Mouse (Mus musculus): ENCODE data around the gene P4ha2. TPM values are rescaled to one million over a fixed set of nuclear protein-coding genes. Genes with fewer than 3 reads are reported as not detected.

Gene P4ha2
- 20.5 and 27.1 TPM in 2 replicates for polyA plus RNA-seq (2012; rRNA removed)

GRCm38 (mm10) chr11:54100045-54100691, at the start of gene P4ha2:
Gene P4ha2 (plus strand): TSS chr11:54100095.
- peak in 1 of 2 experiments; percentile 31 for DNase-seq (ENCODE audit: extremely low spot score in 1 of 2, low spot score in 1 of 2)

DNA sequence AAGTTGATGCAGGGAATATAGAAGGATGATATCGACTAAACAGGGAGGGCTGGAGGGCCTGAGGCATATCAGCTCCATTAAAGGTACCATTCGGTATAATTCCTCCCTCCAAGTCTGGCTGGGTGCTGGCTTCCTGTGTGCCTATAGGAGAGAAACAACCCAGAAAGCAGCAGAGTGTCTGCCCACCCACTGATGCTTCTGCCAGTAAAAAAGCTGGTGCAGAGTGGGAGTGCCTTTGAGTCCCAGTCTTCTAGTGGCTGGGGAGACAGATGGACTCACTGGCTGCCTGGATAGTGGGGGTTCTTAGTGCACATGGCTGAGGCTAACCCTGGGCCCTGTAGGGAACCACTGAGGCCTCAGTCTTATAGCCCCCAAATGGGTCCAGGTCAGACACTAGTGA, 49.7 kb upstream of the P4ha2 start:
- no peak for DNase-seq (ENCODE audit: extremely low spot score in 1 of 2, low spot score in 1 of 2)

DNA sequence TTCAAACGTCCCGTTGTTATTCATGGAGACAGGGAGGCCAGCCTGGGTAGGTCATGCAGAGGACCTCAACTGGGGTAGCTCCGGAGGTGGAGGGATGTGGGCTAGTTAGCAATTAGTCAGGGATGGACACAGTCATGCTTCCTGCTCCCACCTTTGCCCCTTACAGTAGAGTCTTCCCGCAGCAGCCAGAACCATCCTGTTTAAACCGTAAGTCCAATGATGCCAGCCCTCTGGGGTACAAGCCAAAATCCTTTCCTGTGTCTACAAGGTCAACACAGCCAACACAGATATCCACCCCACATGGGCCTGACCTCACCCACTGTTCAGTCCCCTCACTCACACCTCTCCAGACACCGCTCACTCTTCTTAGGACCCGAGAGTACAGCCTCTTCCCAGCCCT, 48.7 kb upstream of the P4ha2 start:
- DNase-seq (ENCODE audit: extremely low spot score in 1 of 2, low spot score in 1 of 2) = no peak

DNA sequence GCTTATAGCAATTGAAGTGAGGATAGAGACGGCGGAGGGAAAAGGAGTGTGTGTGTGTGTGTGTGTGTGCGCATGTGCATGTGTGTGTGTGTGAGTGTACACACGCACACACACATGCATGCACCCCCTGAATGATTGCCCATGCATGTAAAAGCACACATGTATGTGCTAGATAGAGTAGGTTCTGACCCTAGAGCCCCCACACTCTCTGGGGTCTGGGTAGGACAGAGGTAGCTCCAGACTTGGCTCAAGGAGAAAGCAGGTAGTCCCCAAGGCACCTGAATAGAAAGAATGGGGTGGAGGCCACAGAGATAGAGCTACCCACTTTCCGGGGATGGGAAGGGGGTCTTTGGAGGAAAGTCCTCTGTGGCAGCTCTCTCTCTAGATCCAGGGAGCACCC, 47.8 kb upstream of the P4ha2 start:
- no peak for DNase-seq (ENCODE audit: extremely low spot score in 1 of 2, low spot score in 1 of 2)

DNA sequence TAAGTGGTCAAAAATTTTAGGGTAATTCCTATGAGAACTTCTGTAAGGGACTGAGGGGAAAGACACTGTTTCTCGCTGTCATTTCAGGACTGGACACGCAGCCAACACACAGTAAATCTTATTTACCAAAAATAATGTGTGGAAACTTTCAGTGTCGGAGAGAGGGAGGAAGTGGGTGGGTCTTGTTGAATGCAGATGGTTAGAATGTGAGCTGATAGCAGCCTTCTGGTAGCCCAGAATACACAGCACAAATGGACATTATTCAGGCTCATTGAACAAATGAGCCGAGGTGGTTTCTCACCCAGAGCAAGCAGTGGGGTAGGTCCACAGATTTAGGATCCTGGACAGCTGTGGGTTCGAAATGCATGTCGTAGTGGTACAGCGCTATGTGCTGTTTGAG, 46.8 kb upstream of the P4ha2 start:
- no peak for DNase-seq (ENCODE audit: extremely low spot score in 1 of 2, low spot score in 1 of 2)

GRCm38 (mm10) chr11:54054257-54054656, 45.6 kb upstream of the P4ha2 start:
- DNase-seq (ENCODE audit: extremely low spot score in 1 of 2, low spot score in 1 of 2) = peak in 1 of 2 experiments; percentile 86

- DNase-seq (ENCODE audit: extremely low spot score in 1 of 2, low spot score in 1 of 2) = no peak
Observed at GRCm38 (mm10) chr11:54056132-54056531, 43.8 kb upstream of the P4ha2 start.

DNA sequence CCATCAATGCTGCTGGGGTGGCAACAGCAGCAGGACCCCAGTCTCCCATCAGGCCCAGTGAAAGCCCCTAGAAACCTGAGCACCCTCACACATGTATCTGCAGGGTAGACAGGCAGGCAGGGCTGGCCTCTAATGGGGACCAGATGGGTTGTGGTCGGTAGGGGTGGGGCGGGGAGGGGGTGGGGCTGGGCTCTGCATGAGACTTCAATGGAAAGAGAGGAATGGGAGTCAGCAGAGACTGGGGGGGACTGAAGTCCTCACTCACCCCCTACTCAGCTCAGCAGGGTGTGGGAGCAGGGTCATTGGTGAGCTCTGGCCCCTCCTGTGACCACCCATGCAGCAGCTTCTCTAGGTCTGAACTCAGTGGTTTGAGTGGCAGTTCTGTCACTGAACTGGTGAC, 42.5 kb upstream of the P4ha2 start:
- DNase-seq (ENCODE audit: extremely low spot score in 1 of 2, low spot score in 1 of 2) = no peak

- no peak for DNase-seq (ENCODE audit: extremely low spot score in 1 of 2, low spot score in 1 of 2)
Observed at GRCm38 (mm10) chr11:54058056-54058617, 41.8 kb upstream of the P4ha2 start.

DNA sequence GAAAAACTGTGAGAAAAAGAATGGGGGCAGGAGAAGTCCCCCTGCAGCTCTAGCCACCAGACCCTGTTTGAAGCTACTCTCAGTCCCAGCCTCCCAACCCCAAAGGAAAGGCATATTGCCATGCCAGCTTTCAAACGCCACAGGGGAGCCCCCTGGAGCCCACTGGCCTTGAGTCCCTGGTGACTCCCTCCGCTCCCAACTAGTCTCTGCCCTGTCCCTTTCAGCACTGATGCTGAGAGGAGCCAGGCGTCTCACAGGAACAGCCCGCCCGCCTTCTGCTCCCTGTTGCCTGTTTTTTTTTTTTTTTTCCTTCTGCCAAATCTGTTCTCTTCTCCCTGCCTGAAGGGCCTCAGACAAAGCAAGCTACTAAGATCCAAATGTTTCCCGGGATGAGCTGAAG, 41.3 kb upstream of the P4ha2 start:
- no peak for DNase-seq (ENCODE audit: extremely low spot score in 1 of 2, low spot score in 1 of 2)

DNA sequence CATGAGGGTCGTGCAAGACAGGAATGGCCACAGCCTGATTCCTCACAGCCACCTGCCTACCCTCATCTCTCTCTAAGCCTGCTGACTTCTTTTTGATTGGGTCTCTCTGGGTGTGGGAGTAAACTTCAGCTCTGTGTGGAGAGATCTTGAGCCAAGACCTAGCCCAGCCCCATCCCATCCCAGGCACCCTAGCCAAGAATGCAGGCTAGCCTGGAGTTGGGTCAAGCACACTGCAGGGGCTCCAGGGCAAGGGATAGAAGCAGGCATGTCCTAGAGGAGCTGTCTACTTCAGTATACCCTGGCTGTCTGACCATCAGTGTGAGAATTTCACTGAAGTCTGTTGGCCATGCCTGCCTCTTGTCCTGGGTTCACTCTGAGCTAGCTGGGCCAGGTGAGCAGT, 40.4 kb upstream of the P4ha2 start:
- no peak for DNase-seq (ENCODE audit: extremely low spot score in 1 of 2, low spot score in 1 of 2)

GRCm38 (mm10) chr11:54060316-54060715, 39.6 kb upstream of the P4ha2 start:
- no peak for DNase-seq (ENCODE audit: extremely low spot score in 1 of 2, low spot score in 1 of 2)

GRCm38 (mm10) chr11:54062086-54062752, 37.7 kb upstream of the P4ha2 start:
- DNase-seq (ENCODE audit: extremely low spot score in 1 of 2, low spot score in 1 of 2) = no peak

DNA sequence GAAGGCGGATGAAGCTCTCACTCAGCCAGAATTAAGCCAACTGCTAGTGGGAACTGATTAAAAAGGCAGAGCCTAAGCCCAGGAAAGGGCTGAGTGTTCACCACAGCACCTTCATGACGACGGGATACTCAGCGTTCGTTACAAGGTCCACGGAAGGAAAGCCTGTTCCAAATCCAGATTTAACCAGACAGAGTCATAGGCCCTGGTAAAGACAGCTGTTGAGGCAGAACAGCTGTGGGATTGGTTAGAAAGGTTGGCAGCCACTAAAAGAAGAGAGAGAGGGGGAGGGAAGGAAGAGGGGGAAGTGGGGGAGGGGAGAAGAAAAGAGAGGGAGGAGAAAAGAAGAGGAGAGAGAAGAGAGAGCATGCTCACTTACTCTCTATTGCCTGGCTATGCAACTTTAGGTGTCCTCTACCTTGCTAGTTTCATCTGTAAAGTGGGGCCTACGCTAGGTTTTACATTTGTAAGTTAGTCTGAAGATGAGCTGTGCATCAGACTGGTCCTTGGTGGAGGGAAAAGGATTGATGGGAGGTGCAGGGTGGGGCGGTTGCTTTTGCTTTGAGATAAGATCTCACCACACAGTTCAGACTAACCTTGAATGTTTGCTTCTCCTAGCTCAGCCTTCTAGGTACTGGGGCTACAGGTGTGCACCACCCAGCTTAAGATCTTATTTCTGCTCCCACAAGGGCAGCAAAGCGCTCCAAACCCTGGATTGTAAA, 37.0 kb upstream of the P4ha2 start:
- DNase-seq (ENCODE audit: extremely low spot score in 1 of 2, low spot score in 1 of 2) = no peak

DNA sequence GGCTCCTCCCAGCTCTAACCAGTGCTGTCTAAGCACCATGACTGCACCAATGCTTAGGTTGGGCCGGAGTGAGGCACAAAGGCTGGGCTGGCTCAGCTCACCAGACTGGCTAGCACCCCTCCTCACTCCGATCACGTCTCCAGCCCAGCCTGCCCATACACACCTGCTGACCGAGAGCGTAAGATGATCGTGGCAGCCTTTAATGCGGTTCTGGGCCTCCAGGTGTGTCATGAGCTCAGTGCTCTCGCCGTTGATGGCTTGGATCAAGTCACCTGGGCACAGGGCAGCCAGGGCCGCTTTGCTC, 36.5 kb upstream of the P4ha2 start:
- no peak for DNase-seq (ENCODE audit: extremely low spot score in 1 of 2, low spot score in 1 of 2)

GRCm38 (mm10) chr11:54064412-54064978, 35.4 kb upstream of the P4ha2 start:
- DNase-seq (ENCODE audit: extremely low spot score in 1 of 2, low spot score in 1 of 2) = no peak

DNA sequence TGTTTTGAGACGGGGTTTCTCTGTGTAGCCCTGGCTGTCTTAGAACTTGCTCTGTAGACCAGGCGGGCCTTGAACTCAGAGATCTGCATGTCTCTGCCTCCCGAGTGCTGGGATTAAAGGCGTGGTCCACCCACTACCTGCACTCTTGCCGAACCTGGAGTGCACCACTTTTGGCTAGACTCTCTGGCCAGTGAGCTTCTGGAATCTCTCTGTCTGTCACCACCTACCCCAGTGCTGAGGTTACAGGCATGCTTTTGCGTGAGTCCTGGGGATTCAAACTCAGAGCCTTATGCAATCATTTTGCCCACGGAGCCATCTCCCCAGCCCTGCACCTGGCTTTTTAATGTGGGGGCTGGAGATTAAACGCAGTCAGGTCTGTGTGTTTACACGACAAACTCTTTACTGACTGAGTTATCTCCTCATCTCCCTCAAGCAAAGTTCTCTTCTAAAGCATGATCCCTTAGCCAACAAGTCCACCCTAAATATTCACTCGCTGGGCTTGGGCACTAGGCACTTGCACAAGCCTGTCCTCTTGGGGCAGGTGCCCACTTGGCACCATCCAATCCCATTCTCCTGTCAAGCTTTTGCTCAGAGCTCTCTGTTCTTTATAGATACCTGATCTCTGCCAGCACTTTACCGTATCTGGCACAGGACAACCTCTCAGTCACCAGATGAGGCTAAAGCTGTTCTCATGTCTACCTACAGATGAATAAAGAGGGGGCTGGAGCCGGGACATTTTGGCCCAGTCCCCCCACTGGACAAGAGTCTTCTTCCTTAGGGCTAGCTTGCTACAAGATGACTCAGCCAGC, 34.6 kb upstream of the P4ha2 start:
- no peak for DNase-seq (ENCODE audit: extremely low spot score in 1 of 2, low spot score in 1 of 2)

- no peak for DNase-seq (ENCODE audit: extremely low spot score in 1 of 2, low spot score in 1 of 2)
Observed at GRCm38 (mm10) chr11:54065915-54066178, 34.0 kb upstream of the P4ha2 start.

- DNase-seq (ENCODE audit: extremely low spot score in 1 of 2, low spot score in 1 of 2) = no peak
Observed at GRCm38 (mm10) chr11:54066400-54066799, 33.5 kb upstream of the P4ha2 start.

DNA sequence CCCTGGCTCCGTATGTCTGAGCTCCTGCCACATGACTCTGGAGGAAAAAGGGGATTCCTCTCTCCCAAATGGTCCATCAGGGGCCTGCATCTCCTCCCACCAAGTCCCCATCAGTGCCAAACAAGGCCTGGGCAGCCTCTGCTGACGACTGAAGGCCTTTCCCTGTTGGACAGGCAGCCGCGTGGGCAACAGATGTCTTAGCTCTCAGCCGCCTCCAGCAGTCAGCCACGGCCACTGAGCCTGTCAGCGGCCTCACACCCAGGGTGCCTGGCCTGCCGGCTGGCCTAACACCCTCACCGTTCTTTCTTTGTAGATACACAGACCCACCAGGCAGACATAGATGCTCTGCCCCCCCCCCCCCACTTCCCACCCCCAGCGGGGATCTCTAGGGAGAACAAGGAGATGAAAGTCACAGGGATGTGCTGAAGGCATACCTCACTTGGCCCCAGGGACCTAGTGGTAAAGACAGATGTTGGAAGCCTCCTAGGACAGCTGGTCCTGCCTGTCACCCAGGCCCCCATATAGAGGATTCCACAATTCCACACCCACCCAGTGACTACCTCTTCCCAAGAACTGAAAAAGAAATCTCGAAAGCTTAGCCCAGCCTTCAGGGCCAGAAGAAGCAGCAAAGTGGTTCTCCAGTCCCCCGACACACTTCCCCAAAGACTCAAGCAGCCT, 32.4 kb upstream of the P4ha2 start:
- no peak for DNase-seq (ENCODE audit: extremely low spot score in 1 of 2, low spot score in 1 of 2)
